In genomic region chr12:108511009-108511408, GRCm38 (mm10) we compare ENCODE assay signal across 9 mouse cellular contexts. TPM values are rescaled to one million over a fixed set of nuclear protein-coding genes. Genes with fewer than 3 reads are reported as not detected.
DNase-seq lines count a peak whose midpoint lies in the region; ATAC-seq lines count a peak whose summit lies in the region.
"Had no signal": no experiment of that assay in that cellular context is flagged by ENCODE, and none has a peak within 500 bp of the region (broad histone marks: within the 10 kb centered on the region; RNA-seq: fewer than 3 reads in every experiment).

No protein-coding gene starts in this region.

- H3K27ac ChIP-seq in midbrain, embryonic 10.5 days (replicated peaks): no peak overlapping the region
- no peak overlapping the region for H3K27ac ChIP-seq in midbrain, embryonic 15.5 days

- H3K9me3 ChIP-seq in midbrain, embryonic 10.5 days (replicated peaks): no peaks in the 10 kb centered on the region
- H3K9me3 ChIP-seq in midbrain, embryonic 15.5 days: no peaks in the 10 kb centered on the region
- H3K9me3 ChIP-seq: megakaryocyte, embryonic 14.5 days had no signal

- no peak for DNase-seq in frontal cortex, postnatal 14 days (ENCODE audit: low spot score in 2 of 2)
- DNase-seq in midbrain, embryonic 10.5 days (ENCODE audit: low spot score): peak; percentile 27
- peak; percentile 42 for DNase-seq in naive thymus-derived CD4-positive, alpha-beta T cell, adult 2 months (ENCODE audit: low read depth)
- DNase-seq in adrenal gland, adult 2 months: no peak

- WGBS in midbrain, embryonic 10.5 days: 13% methylated on average over 3 of the region's 3 CpGs
- 11% methylated on average over 3 of the region's 3 CpGs for WGBS in midbrain, embryonic 15.5 days

- no peak overlapping the region for H3K4me3 ChIP-seq in midbrain, embryonic 10.5 days
- H3K4me3 ChIP-seq in midbrain, embryonic 15.5 days: no peak overlapping the region
- H3K4me3 ChIP-seq: megakaryocyte, embryonic 14.5 days had no signal

- no peaks in the 10 kb centered on the region for H3K27me3 ChIP-seq in midbrain, embryonic 10.5 days (ENCODE audit: low read depth, poor library complexity, severe bottlenecking)
- H3K27me3 ChIP-seq in midbrain, embryonic 15.5 days (replicated peaks): no peaks in the 10 kb centered on the region

- 0 out of 2 replicates have a peak, but pooled peaks cover 2% of the 10 kb centered on the region for H3K4me1 ChIP-seq in midbrain, embryonic 10.5 days
- H3K4me1 ChIP-seq in midbrain, embryonic 15.5 days: no peaks in the 10 kb centered on the region
- H3K4me1 ChIP-seq: megakaryocyte, embryonic 14.5 days had no signal

- H3K36me3 ChIP-seq in midbrain, embryonic 10.5 days: peaks cover 61% of the 10 kb centered on the region
- 0 out of 2 replicates have a peak, but pooled peaks cover 7% of the 10 kb centered on the region for H3K36me3 ChIP-seq in midbrain, embryonic 15.5 days (replicated peaks)

- no peak overlapping the region for H3K4me2 ChIP-seq in midbrain, embryonic 15.5 days

- peak; percentile 75 for ATAC-seq in frontal cortex, adult (ENCODE audit: low TSS enrichment)
- no peak for ATAC-seq in midbrain, embryonic 15.5 days (replicated peaks)
- ATAC-seq in granulocyte monocyte progenitor cell, adult 5-6 weeks (replicated peaks; ENCODE audit: poor library complexity, severe bottlenecking): peak; percentile 37; the same call in 1 of the 2 replicates
- no peak for ATAC-seq in erythroid progenitor cell, adult 5-6 weeks (replicated peaks; ENCODE audit: low FRiP score, poor library complexity, severe bottlenecking)

- no peak overlapping the region for H3K9ac ChIP-seq in midbrain, embryonic 15.5 days

RNA-seq across cellular contexts. Expression of gene Evl, which starts 43.5 kb away (rescaled TPM):
- 57.7 and 75.0 TPM in 2 replicates for polyA plus RNA-seq in midbrain, embryonic 10.5 days (2016; fragmentation: Nextera tagmentation; extraction: Ambion mirVana)
- polyA plus RNA-seq in midbrain, embryonic 15.5 days (2015; fragmentation: Nextera tagmentation; extraction: Ambion mirVana): 291 and 297 TPM in 2 replicates
- total RNA-seq in granulocyte monocyte progenitor cell, adult 5-6 weeks (2014; fragmentation: Nextera tagmentation): 42.1 and 57.0 TPM in 2 replicates
- total RNA-seq in granulocyte monocyte progenitor cell, adult 5-6 weeks (2017): 35.8 and 39.1 TPM in 2 replicates
- total RNA-seq in erythroid progenitor cell, adult 5-6 weeks (2015; ENCODE audit: low replicate concordance): 56.6 and 94.8 TPM in 2 replicates
- 12.6 and 13.4 TPM in 2 replicates for total RNA-seq in erythroid progenitor cell, adult 5-6 weeks (2017; ENCODE audit: low replicate concordance)
- total RNA-seq in adrenal gland, adult 2 months (2021): 10 to 100 TPM; 39.1 to 48.5 TPM
- 18.6 and 27.8 TPM in 2 replicates for polyA plus RNA-seq in adrenal gland, adult 2 months (2012; rRNA removed)

Comparison
In these comparisons a context has a peak if more than half of its experiments do, and no peak if none do; other contexts are left out.
1. ATAC-seq: peak in frontal cortex, adult (single experiment) and granulocyte monocyte progenitor cell, adult 5-6 weeks (single experiment); none in midbrain, embryonic 15.5 days (single experiment) and erythroid progenitor cell, adult 5-6 weeks (single experiment).
2. DNase-seq: peak in midbrain, embryonic 10.5 days (single experiment) and naive thymus-derived CD4-positive, alpha-beta T cell, adult 2 months (single experiment); none in frontal cortex, postnatal 14 days (0 of 2) and adrenal gland, adult 2 months (single experiment).